ENCODE assay signal across 8 mouse cellular contexts in the genomic region with DNA sequence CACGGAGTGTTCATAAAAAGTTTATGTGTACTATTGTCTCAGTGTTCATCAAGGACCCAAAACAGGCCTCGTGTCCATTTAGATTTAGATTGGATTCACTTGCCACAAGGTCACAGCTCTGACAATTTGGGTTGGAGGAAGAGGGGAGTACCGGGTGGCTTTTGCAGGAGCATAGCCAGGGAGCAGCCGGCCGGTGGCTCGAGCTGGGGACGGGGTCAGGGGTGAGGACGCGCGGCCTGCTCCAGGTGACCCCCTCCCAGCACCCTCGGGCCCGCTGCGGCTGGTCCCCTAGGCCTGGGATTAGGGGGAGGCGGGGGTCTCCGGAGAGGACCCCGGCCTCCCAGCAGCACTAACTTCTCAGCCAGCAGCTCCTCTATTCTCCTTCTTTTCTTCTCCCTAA. TPM values are rescaled to one million over a fixed set of nuclear protein-coding genes. Genes with fewer than 3 reads are reported as not detected.
DNase-seq lines count a peak whose midpoint lies in the region; ATAC-seq and TF ChIP-seq lines count a peak whose summit lies in the region.

No protein-coding gene starts in this region.

- ATAC-seq in hindbrain, embryonic 15.5 days (ENCODE audit: low FRiP score, low read depth): peak; percentile 51; the same call in 1 of the 2 replicates
- peak; percentile 39 for ATAC-seq in liver, embryonic 13.5 days (ENCODE audit: low read depth)

- peaks cover 10 to 42% of the 10 kb centered on the region in 2 experiments for H3K36me3 ChIP-seq in MEL (ENCODE audit: control insufficient read depth in 1 of 2, insufficient read depth in 2 of 2, low read length in 2 of 2)
- peaks cover 20% of the 10 kb centered on the region for H3K36me3 ChIP-seq in embryonic facial prominence, embryonic 10.5 days (replicated peaks)
- no peaks in the 10 kb centered on the region for H3K36me3 ChIP-seq in hindbrain, embryonic 15.5 days
- H3K36me3 ChIP-seq in liver, embryonic 13.5 days: peaks cover 10% of the 10 kb centered on the region
- peaks cover 4% of the 10 kb centered on the region for H3K36me3 ChIP-seq in small intestine, adult 2 months (ENCODE audit: control insufficient read depth, insufficient read depth, low read length)

- H3K79me2 ChIP-seq in MEL (ENCODE audit: control insufficient read depth, insufficient read depth, low read length, poor library complexity): peaks cover 24% of the 10 kb centered on the region

- no peaks in the 10 kb centered on the region for H3K9me3 ChIP-seq in MEL (replicated peaks; ENCODE audit: insufficient read depth, low read length)
- H3K9me3 ChIP-seq in embryonic facial prominence, embryonic 10.5 days: no peaks in the 10 kb centered on the region
- H3K9me3 ChIP-seq in hindbrain, embryonic 15.5 days: no peaks in the 10 kb centered on the region
- H3K9me3 ChIP-seq in liver, embryonic 13.5 days (replicated peaks): no peaks in the 10 kb centered on the region

- no peak for TF ChIP-seq RAD21 in MEL (IDR thresholded peaks at IDR 0.05; ENCODE audit: low read depth, low read length)

- TF ChIP-seq POLR2A in MEL (IDR thresholded peaks at IDR 0.05; ENCODE audit: control insufficient read depth in 1 of 2, insufficient read depth in 1 of 2, low read depth in 1 of 2, low read length in 2 of 2, poor library complexity in 1 of 2): no peak
- no peak for TF ChIP-seq POLR2A in small intestine, adult 2 months (IDR thresholded peaks at IDR 0.05; ENCODE audit: low read depth, low read length)

- no peaks in the 10 kb centered on the region for H3K27me3 ChIP-seq in MEL (ENCODE audit: control insufficient read depth in 1 of 2, insufficient read depth in 2 of 2, low read length in 2 of 2)
- no peaks in the 10 kb centered on the region for H3K27me3 ChIP-seq in embryonic facial prominence, embryonic 10.5 days (replicated peaks; ENCODE audit: low read depth, poor library complexity, severe bottlenecking)
- H3K27me3 ChIP-seq in hindbrain, embryonic 15.5 days: no peaks in the 10 kb centered on the region
- no peaks in the 10 kb centered on the region for H3K27me3 ChIP-seq in liver, embryonic 13.5 days
- H3K27me3 ChIP-seq in small intestine, adult 2 months (ENCODE audit: control insufficient read depth, insufficient read depth, low read length): no peaks in the 10 kb centered on the region

- H3K4me3 ChIP-seq in MEL (ENCODE audit: control insufficient read depth in 1 of 2, insufficient read depth in 1 of 2, low read depth in 2 of 2, low read length in 2 of 2): peak overlapping the region; percentile 64 to 97
- peak overlapping the region; percentile 91 for H3K4me3 ChIP-seq in embryonic facial prominence, embryonic 10.5 days
- peak overlapping the region; percentile 98 for H3K4me3 ChIP-seq in hindbrain, embryonic 15.5 days
- peak overlapping the region; percentile 94 for H3K4me3 ChIP-seq in liver, embryonic 13.5 days (replicated peaks)
- peak overlapping the region; percentile 99 for H3K4me3 ChIP-seq in small intestine, adult 2 months (ENCODE audit: low read depth, low read length)

- H3K4me1 ChIP-seq in MEL (ENCODE audit: control insufficient read depth in 1 of 2, insufficient read depth in 2 of 2, low read length in 2 of 2): peaks cover 23 to 34% of the 10 kb centered on the region in 2 experiments
- peaks cover 29% of the 10 kb centered on the region for H3K4me1 ChIP-seq in embryonic facial prominence, embryonic 10.5 days
- peaks cover 13% of the 10 kb centered on the region for H3K4me1 ChIP-seq in hindbrain, embryonic 15.5 days (replicated peaks)
- peaks cover 49% of the 10 kb centered on the region for H3K4me1 ChIP-seq in liver, embryonic 13.5 days (replicated peaks)
- peaks cover 2% of the 10 kb centered on the region; the same call in 1 of the 2 replicates for H3K4me1 ChIP-seq in small intestine, adult 2 months (ENCODE audit: control insufficient read depth, insufficient read depth, insufficient read length, low read length)

- peak overlapping the region; percentile 78 for H3K9ac ChIP-seq in MEL (ENCODE audit: control insufficient read depth, low read depth, low read length, poor library complexity, severe bottlenecking)
- H3K9ac ChIP-seq in hindbrain, embryonic 15.5 days: peak overlapping the region; percentile 98
- peak overlapping the region; percentile 98 for H3K9ac ChIP-seq in liver, embryonic 13.5 days

- no peak for TF ChIP-seq EP300 in MEL (IDR thresholded peaks at IDR 0.05; ENCODE audit: low read depth in 1 of 2, low read length in 2 of 2)

- peak; percentile 95 for DNase-seq in heart, adult 11 months
- no peak for DNase-seq in heart, adult 18-20 months
- DNase-seq in MEL (ENCODE audit: low read depth, low spot score): peak; percentile 51
- peak; percentile 57 for DNase-seq in embryonic facial prominence, embryonic 10.5 days (ENCODE audit: low spot score)
- DNase-seq in liver, embryonic 13.5 days: peak; percentile 34
- DNase-seq in layer of hippocampus, adult 8-10 months (ENCODE audit: low spot score in 2 of 2): no peak

- TF ChIP-seq CTCF in MEL (IDR thresholded peaks at IDR 0.05 in 2 of 3, conservative IDR thresholded peaks at IDR 0.05 in 1 of 3; ENCODE audit: control insufficient read depth in 1 of 3, insufficient read depth in 1 of 3, low read depth in 2 of 3, low read length in 3 of 3, poor library complexity in 1 of 3, severe bottlenecking in 1 of 3): no peak
- no peak for TF ChIP-seq CTCF in small intestine, adult 2 months (IDR thresholded peaks at IDR 0.05; ENCODE audit: extremely low read depth, insufficient read length, insufficient replicate concordance, low read depth, low read length)

- H3K4me2 ChIP-seq in hindbrain, embryonic 15.5 days: peak overlapping the region; percentile 59
- peak overlapping the region; percentile 75 for H3K4me2 ChIP-seq in liver, embryonic 13.5 days

- under 1% methylated on average over 16 of the region's 16 CpGs for WGBS in embryonic facial prominence, embryonic 10.5 days
- under 1% methylated on average over 16 of the region's 16 CpGs for WGBS in hindbrain, embryonic 15.5 days
- WGBS in liver, embryonic 13.5 days (ENCODE audit: insufficient replicate concordance): under 1% methylated on average over 16 of the region's 16 CpGs
- under 1% methylated on average over 16 of the region's 16 CpGs for WGBS in small intestine, adult 2 months

- peak overlapping the region; percentile 73 for H3K27ac ChIP-seq in MEL (ENCODE audit: control insufficient read depth, low read depth, low read length)
- peak overlapping the region; percentile 98 for H3K27ac ChIP-seq in embryonic facial prominence, embryonic 10.5 days (replicated peaks)
- H3K27ac ChIP-seq in hindbrain, embryonic 15.5 days (replicated peaks): peak overlapping the region; percentile 92
- H3K27ac ChIP-seq in liver, embryonic 13.5 days: peak overlapping the region; percentile 86
- peak overlapping the region; percentile 70 for H3K27ac ChIP-seq in small intestine, adult 2 months (ENCODE audit: insufficient read depth, low read depth, low read length)

RNA-seq across cellular contexts. Expression of gene Uba3, which starts 0.5 kb away (rescaled TPM):
- 10 to 100 TPM; 55.0 to 62.2 TPM for total RNA-seq in heart, adult 18-20 months (2021)
- total RNA-seq in MEL (2012; rRNA removed): 37.1 and 43.8 TPM in 2 replicates
- 10 to 100 TPM in 1 of 2 experiments, not detected in 1; 38.1 TPM for polyA plus RNA-seq in MEL (2012; ENCODE audit: insufficient read depth in 1 of 2, insufficient read length in 2 of 2, low read depth in 1 of 2, low replicate concordance in 2 of 2, missing spikeins in 1 of 2)
- 83.7 and 88.7 TPM in 2 replicates for polyA plus RNA-seq in embryonic facial prominence, embryonic 10.5 days (2016; fragmentation: Nextera tagmentation; extraction: Ambion mirVana)
- polyA plus RNA-seq in hindbrain, embryonic 15.5 days (2015; fragmentation: Nextera tagmentation; extraction: Ambion mirVana): 84.0 and 84.3 TPM in 2 replicates
- polyA plus RNA-seq in liver, embryonic 13.5 days (2015; fragmentation: Nextera tagmentation; extraction: Ambion mirVana): 31.3 and 38.0 TPM in 2 replicates
- 2.4 and 4.1 TPM in 2 replicates for polyA plus RNA-seq in small intestine, adult 2 months (2012; rRNA removed)
- 10 to 100 TPM; 68.2 to 76.3 (median 70.4) TPM for total RNA-seq in layer of hippocampus, adult 8-10 months (2022)

RNA-seq across cellular contexts. Expression of gene Arl6ip5, which starts 5.5 kb away (rescaled TPM):
- 100 to 1,000 TPM; 125 to 130 TPM for total RNA-seq in heart, adult 18-20 months (2021)
- total RNA-seq in MEL (2012; rRNA removed): 38.2 and 39.4 TPM in 2 replicates
- 100 to 1,000 TPM in 1 of 2 experiments, not detected in 1; 113 TPM for polyA plus RNA-seq in MEL (2012; ENCODE audit: insufficient read depth in 1 of 2, insufficient read length in 2 of 2, low read depth in 1 of 2, low replicate concordance in 2 of 2, missing spikeins in 1 of 2)
- polyA plus RNA-seq in embryonic facial prominence, embryonic 10.5 days (2016; fragmentation: Nextera tagmentation; extraction: Ambion mirVana): 30.0 and 34.7 TPM in 2 replicates
- 132 and 133 TPM in 2 replicates for polyA plus RNA-seq in hindbrain, embryonic 15.5 days (2015; fragmentation: Nextera tagmentation; extraction: Ambion mirVana)
- 34.8 and 41.8 TPM in 2 replicates for polyA plus RNA-seq in liver, embryonic 13.5 days (2015; fragmentation: Nextera tagmentation; extraction: Ambion mirVana)
- polyA plus RNA-seq in small intestine, adult 2 months (2012; rRNA removed): 14.3 and 22.8 TPM in 2 replicates
- total RNA-seq in layer of hippocampus, adult 8-10 months (2022): 100 to 1,000 TPM; 158 to 182 (median 170) TPM

RNA-seq across cellular contexts. Expression of gene Tmf1, which starts 26.0 kb away (rescaled TPM):
- 10 to 100 TPM; 38.2 to 40.5 TPM for total RNA-seq in heart, adult 18-20 months (2021)
- 19.2 and 21.9 TPM in 2 replicates for total RNA-seq in MEL (2012; rRNA removed)
- 10 to 100 TPM in 1 of 2 experiments, not detected in 1; 13.5 TPM for polyA plus RNA-seq in MEL (2012; ENCODE audit: insufficient read depth in 1 of 2, insufficient read length in 2 of 2, low read depth in 1 of 2, low replicate concordance in 2 of 2, missing spikeins in 1 of 2)
- polyA plus RNA-seq in embryonic facial prominence, embryonic 10.5 days (2016; fragmentation: Nextera tagmentation; extraction: Ambion mirVana): 26.6 and 30.1 TPM in 2 replicates
- 33.0 and 37.2 TPM in 2 replicates for polyA plus RNA-seq in hindbrain, embryonic 15.5 days (2015; fragmentation: Nextera tagmentation; extraction: Ambion mirVana)
- polyA plus RNA-seq in liver, embryonic 13.5 days (2015; fragmentation: Nextera tagmentation; extraction: Ambion mirVana): 17.3 and 21.5 TPM in 2 replicates
- polyA plus RNA-seq in small intestine, adult 2 months (2012; rRNA removed): 1.2 and 2.3 TPM in 2 replicates
- total RNA-seq in layer of hippocampus, adult 8-10 months (2022): 10 to 100 TPM; 51.1 to 54.6 (median 52.1) TPM

RNA-seq across cellular contexts. Expression of gene Lmod3, which starts 47.6 kb away (rescaled TPM):
- total RNA-seq in heart, adult 18-20 months (2021): 10 to 100 TPM; 58.1 to 67.1 TPM
- not detected in 2 replicates for total RNA-seq in MEL (2012; rRNA removed)
- not detected for polyA plus RNA-seq in MEL (2012; ENCODE audit: insufficient read depth in 1 of 2, insufficient read length in 2 of 2, low read depth in 1 of 2, low replicate concordance in 2 of 2, missing spikeins in 1 of 2)
- not detected in 2 replicates for polyA plus RNA-seq in embryonic facial prominence, embryonic 10.5 days (2016; fragmentation: Nextera tagmentation; extraction: Ambion mirVana)
- not detected in 2 replicates for polyA plus RNA-seq in hindbrain, embryonic 15.5 days (2015; fragmentation: Nextera tagmentation; extraction: Ambion mirVana)
- polyA plus RNA-seq in liver, embryonic 13.5 days (2015; fragmentation: Nextera tagmentation; extraction: Ambion mirVana): 0.14 and 0.22 TPM in 2 replicates
- not detected in 2 replicates for polyA plus RNA-seq in small intestine, adult 2 months (2012; rRNA removed)
- total RNA-seq in layer of hippocampus, adult 8-10 months (2022): under 1 TPM in 1 of 4 experiments, not detected in 3; 0.16 TPM

RNA-seq across cellular contexts. Expression of gene Eogt, which starts 56.0 kb away (rescaled TPM):
- 10 to 100 TPM; 12.8 TPM for total RNA-seq in heart, adult 18-20 months (2021)
- total RNA-seq in MEL (2012; rRNA removed): 4.2 and 6.0 TPM in 2 replicates
- 1 to 10 TPM in 1 of 2 experiments, not detected in 1; 8.3 TPM for polyA plus RNA-seq in MEL (2012; ENCODE audit: insufficient read depth in 1 of 2, insufficient read length in 2 of 2, low read depth in 1 of 2, low replicate concordance in 2 of 2, missing spikeins in 1 of 2)
- polyA plus RNA-seq in embryonic facial prominence, embryonic 10.5 days (2016; fragmentation: Nextera tagmentation; extraction: Ambion mirVana): 9.3 and 10.5 TPM in 2 replicates
- 12.8 and 14.2 TPM in 2 replicates for polyA plus RNA-seq in hindbrain, embryonic 15.5 days (2015; fragmentation: Nextera tagmentation; extraction: Ambion mirVana)
- polyA plus RNA-seq in liver, embryonic 13.5 days (2015; fragmentation: Nextera tagmentation; extraction: Ambion mirVana): 2.0 and 2.3 TPM in 2 replicates
- 2.3 and 4.8 TPM in 2 replicates for polyA plus RNA-seq in small intestine, adult 2 months (2012; rRNA removed)
- 10 to 100 TPM; 21.6 to 24.8 (median 23.2) TPM for total RNA-seq in layer of hippocampus, adult 8-10 months (2022)

Comparison
In these comparisons a context has a peak if more than half of its experiments do, and no peak if none do; other contexts are left out.
1. DNase-seq: peak in heart, adult 11 months (single experiment), MEL (single experiment), embryonic facial prominence, embryonic 10.5 days (single experiment) and liver, embryonic 13.5 days (single experiment); none in heart, adult 18-20 months (0 of 2) and layer of hippocampus, adult 8-10 months (0 of 2).
2. Peak in every context shown above with its lines, with median percentiles within 50 percentile points of each other: H3K27ac ChIP-seq, H3K4me3 ChIP-seq and H3K9ac ChIP-seq.